Mouse (Mus musculus): ENCODE results near the gene Cwc27. TPM values are rescaled to one million over a fixed set of nuclear protein-coding genes. Genes with fewer than 3 reads are reported as not detected.

The Cwc27 gene
- polyA plus RNA-seq, 1 experiment: 5.1 TPM

DNA sequence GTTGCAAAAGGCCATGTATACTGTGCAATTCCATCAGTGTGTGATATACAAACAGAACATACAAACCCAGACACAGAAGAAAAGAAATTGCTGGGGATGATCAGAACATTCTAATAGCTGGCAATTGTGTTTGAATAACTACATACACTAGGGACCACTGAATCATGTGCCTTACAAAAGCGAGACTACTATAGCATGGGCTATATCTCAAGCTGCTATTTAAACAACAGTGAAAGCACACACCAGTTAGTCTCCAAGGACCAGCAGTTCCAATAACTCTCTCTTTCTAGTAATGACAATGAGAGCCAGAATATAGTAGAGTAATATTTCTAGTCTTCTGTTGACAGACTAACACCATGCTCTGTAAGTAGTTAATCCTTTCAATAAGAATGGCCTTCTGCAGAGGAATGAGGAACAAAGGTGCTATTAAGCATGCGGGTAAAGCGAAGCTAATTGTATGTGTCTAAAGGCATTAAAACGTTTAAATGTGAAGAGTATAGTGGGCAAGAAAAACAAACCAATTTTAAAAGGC lies 222.1 kb downstream of the Cwc27 start:
- H3K27me3 ChIP-seq (ENCODE audit: control insufficient read depth, insufficient read depth, insufficient read length): no peaks in the 10 kb centered on the region
- H3K79me2 ChIP-seq (ENCODE audit: control insufficient read depth, insufficient read depth): no peaks in the 10 kb centered on the region

DNA sequence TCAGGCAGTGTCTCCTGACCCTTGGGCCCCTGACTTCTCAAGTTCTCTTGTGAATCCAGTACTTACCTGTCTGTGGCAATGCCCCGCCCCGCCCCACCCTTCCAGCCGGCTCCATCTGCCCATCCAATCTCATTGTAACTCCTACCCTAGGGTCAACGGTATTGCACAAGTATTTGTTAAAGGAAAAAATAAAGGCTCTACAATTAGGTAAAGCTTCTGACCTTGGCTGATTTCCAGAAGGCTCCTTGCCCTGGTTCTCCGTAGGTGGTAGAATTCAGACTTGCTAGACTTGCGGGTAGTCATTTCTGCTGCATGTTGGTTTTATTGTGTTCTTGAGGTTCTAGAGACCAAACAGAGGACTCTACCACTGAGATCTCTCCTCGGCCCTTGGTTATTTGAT lies 226.0 kb downstream of the Cwc27 start:
- Histone ChIP-seq H3K79me2 (ENCODE audit: control insufficient read depth, insufficient read depth) (no peaks in the 10 kb centered on the region), H3K4me3 (ENCODE audit: insufficient read depth, poor library complexity, severe bottlenecking) (no peak overlapping the region), H3K27me3 (ENCODE audit: control insufficient read depth, insufficient read depth, insufficient read length) (no peaks in the 10 kb centered on the region), H3ac (ENCODE audit: control insufficient read depth, insufficient read length, low read depth) (no peak overlapping the region), H3K79me3 (ENCODE audit: low read depth) (no peaks in the 10 kb centered on the region), H3K36me3 (ENCODE audit: control insufficient read depth, insufficient read depth) (no peaks in the 10 kb centered on the region)
- TF ChIP-seq MYOD1 (IDR thresholded peaks at IDR 0.05; ENCODE audit: control insufficient read depth, insufficient read length, low read depth): no peak
- no peak for TF ChIP-seq FOSL1 (IDR thresholded peaks at IDR 0.05; ENCODE audit: insufficient read depth, low read length, poor library complexity, severe bottlenecking)
- TF ChIP-seq USF1 (IDR thresholded peaks at IDR 0.05; ENCODE audit: low read depth): no peak
- TF ChIP-seq MYOG (IDR thresholded peaks at IDR 0.05; ENCODE audit: control insufficient read depth, extremely low read depth, insufficient read length): no peak
- no peak for TF ChIP-seq CEBPB (IDR thresholded peaks at IDR 0.05; ENCODE audit: low read depth)
- no peak for TF ChIP-seq CTCF (IDR thresholded peaks at IDR 0.05; ENCODE audit: control insufficient read depth, insufficient read depth, insufficient read length)
- TF ChIP-seq MAX (IDR thresholded peaks at IDR 0.05): no peak

More for the DNA sequence above, 222.1 kb downstream of the Cwc27 start:
- TF ChIP-seq USF1 (IDR thresholded peaks at IDR 0.05; ENCODE audit: low read depth) (no peak), CEBPB (IDR thresholded peaks at IDR 0.05; ENCODE audit: low read depth) (no peak)
- Histone ChIP-seq H3K36me3 (ENCODE audit: control insufficient read depth, insufficient read depth) (no peaks in the 10 kb centered on the region), H3K4me3 (ENCODE audit: insufficient read depth, poor library complexity, severe bottlenecking) (no peak overlapping the region), H3ac (ENCODE audit: control insufficient read depth, insufficient read length, low read depth) (no peak overlapping the region), H3K79me3 (ENCODE audit: low read depth) (no peaks in the 10 kb centered on the region)

DNA sequence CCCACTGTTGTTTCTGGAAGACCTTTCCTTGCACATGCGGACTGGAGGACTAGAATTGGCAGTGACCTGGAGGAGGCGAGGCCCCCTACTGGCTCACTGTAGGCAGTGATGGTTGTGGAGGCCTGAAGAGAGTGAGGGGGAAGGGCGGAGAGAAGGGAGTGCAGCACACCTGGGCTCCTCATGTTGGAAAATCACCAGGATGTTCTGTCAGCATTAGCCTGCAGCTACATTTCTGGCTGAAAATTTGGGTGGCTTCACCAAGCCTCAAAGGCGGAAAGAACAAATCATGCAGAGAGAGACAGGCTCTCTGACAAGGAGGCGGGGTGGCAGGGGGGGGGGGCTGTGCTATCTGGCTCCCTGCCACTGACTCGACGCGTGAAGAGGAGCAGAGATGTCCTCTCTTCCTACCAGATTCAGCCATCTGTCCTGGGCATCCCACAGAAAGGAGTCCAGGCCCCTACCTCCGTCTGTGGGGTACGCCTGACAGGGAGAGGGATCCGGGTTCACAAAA lies 226.8 kb downstream of the Cwc27 start:
- TF ChIP-seq FOSL1 (IDR thresholded peaks at IDR 0.05; ENCODE audit: insufficient read depth, low read length, poor library complexity, severe bottlenecking): no peak
- no peak for TF ChIP-seq MYOG (IDR thresholded peaks at IDR 0.05; ENCODE audit: control insufficient read depth, extremely low read depth, insufficient read length)
- no peak for TF ChIP-seq CTCF (IDR thresholded peaks at IDR 0.05; ENCODE audit: control insufficient read depth, insufficient read depth, insufficient read length)
- TF ChIP-seq CEBPB (IDR thresholded peaks at IDR 0.05; ENCODE audit: low read depth): no peak
- TF ChIP-seq MAX (IDR thresholded peaks at IDR 0.05): no peak
- TF ChIP-seq MYOD1 (IDR thresholded peaks at IDR 0.05; ENCODE audit: control insufficient read depth, insufficient read length, low read depth): no peak
- no peak for TF ChIP-seq USF1 (IDR thresholded peaks at IDR 0.05; ENCODE audit: low read depth)
- Histone ChIP-seq H3K36me3 (ENCODE audit: control insufficient read depth, insufficient read depth) (no peaks in the 10 kb centered on the region), H3K79me2 (ENCODE audit: control insufficient read depth, insufficient read depth) (no peaks in the 10 kb centered on the region), H3K79me3 (ENCODE audit: low read depth) (no peaks in the 10 kb centered on the region), H3K27me3 (ENCODE audit: control insufficient read depth, insufficient read depth, insufficient read length) (no peaks in the 10 kb centered on the region), H3ac (ENCODE audit: control insufficient read depth, insufficient read length, low read depth) (no peak overlapping the region), H3K4me3 (ENCODE audit: insufficient read depth, poor library complexity, severe bottlenecking) (no peak overlapping the region)

DNA sequence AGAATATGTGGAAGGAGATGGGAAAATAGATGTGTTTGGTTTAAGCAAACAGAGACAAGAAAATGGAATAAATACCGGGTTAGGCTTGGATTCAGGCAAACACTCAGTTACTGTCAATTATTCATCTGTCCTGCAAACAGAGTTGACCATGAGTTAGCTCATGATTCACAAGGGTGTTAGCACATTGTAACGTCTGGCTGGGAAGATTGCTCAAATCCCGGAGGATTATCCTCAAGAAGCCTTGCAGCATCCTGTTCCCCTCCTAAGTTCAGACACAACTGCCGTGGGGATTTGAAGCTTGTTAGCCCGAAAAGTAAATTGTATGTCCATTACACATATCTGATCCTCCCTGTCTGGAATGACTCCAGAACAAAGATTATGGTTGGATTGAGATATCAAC lies 228.6 kb downstream of the Cwc27 start:
- TF ChIP-seq CEBPB (IDR thresholded peaks at IDR 0.05; ENCODE audit: low read depth): no peak
- TF ChIP-seq MYOG (IDR thresholded peaks at IDR 0.05; ENCODE audit: control insufficient read depth, extremely low read depth, insufficient read length): no peak
- no peak for TF ChIP-seq MYOD1 (IDR thresholded peaks at IDR 0.05; ENCODE audit: control insufficient read depth, insufficient read length, low read depth)
- no peak for TF ChIP-seq FOSL1 (IDR thresholded peaks at IDR 0.05; ENCODE audit: insufficient read depth, low read length, poor library complexity, severe bottlenecking)
- TF ChIP-seq MAX (IDR thresholded peaks at IDR 0.05): peak; percentile 37
- TF ChIP-seq USF1 (IDR thresholded peaks at IDR 0.05; ENCODE audit: low read depth): no peak
- TF ChIP-seq CTCF (IDR thresholded peaks at IDR 0.05; ENCODE audit: control insufficient read depth, insufficient read depth, insufficient read length): no peak
- Histone ChIP-seq H3K79me3 (ENCODE audit: low read depth) (no peaks in the 10 kb centered on the region), H3K4me3 (ENCODE audit: insufficient read depth, poor library complexity, severe bottlenecking) (no peak overlapping the region), H3K36me3 (ENCODE audit: control insufficient read depth, insufficient read depth) (no peaks in the 10 kb centered on the region), H3K79me2 (ENCODE audit: control insufficient read depth, insufficient read depth) (no peaks in the 10 kb centered on the region), H3K27me3 (ENCODE audit: control insufficient read depth, insufficient read depth, insufficient read length) (no peaks in the 10 kb centered on the region), H3ac (ENCODE audit: control insufficient read depth, insufficient read length, low read depth) (no peak overlapping the region)

Other genes with a start within 250 kb of the Cwc27 start
- gene Srek1ip1, start 24.7 kb downstream of the Cwc27 start, polyA plus RNA-seq (2012; fragmentation: generic; extraction: Trizol): 6.9 TPM
- not detected for gene Shisal2b, start 46.8 kb upstream of the Cwc27 start, polyA plus RNA-seq (2012; fragmentation: generic; extraction: Trizol)
- gene Rgs7bp, start 237.8 kb upstream of the Cwc27 start, polyA plus RNA-seq (2012; fragmentation: generic; extraction: Trizol): not detected

All from C2C12 (cell line).